Mouse (Mus musculus): ENCODE measurements around the gene Frmpd1. TPM values are rescaled to one million over a fixed set of nuclear protein-coding genes. Genes with fewer than 3 reads are reported as not detected.
A peak's percentile ranks its signal among the peaks of the same experiment; 100 is the strongest.

The Frmpd1 gene
- polyA plus RNA-seq, 1 experiment from 2014 or later, result 0.87 TPM

DNA sequence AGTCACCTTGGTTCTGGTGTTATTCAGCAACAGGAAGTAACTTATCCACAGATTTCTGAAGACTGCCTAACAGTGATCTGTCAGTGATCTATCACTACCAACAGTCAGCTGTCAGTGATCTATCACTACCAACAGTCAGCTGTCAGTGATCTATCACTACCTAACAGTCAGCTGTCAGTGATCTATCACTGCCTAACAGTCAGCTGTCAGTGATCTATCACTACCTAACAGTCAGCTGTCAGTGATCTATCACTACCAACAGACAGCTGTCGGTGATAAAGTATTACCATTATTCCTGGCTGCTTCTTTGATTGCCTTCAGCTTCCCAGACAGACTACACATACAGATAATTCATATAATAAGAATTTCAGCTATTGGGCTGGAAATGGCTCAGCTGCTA, 19.2 kb upstream of the Frmpd1 start:
- Histone ChIP-seq H3K4me2 (ENCODE audit: low read length) (no peak overlapping the region), H3K9ac (ENCODE audit: low read length) (no peak overlapping the region), H3K27me3 (replicated peaks; ENCODE audit: control insufficient read depth, insufficient read depth, low read length) (no peaks in the 10 kb centered on the region), H3K9me3 (ENCODE audit: control insufficient read depth, low read length) (no peaks in the 10 kb centered on the region), H3K36me3 (ENCODE audit: control insufficient read depth, insufficient read depth, low read length) (no peaks in the 10 kb centered on the region), H3K27ac (ENCODE audit: low read depth) (no peak overlapping the region), H3K4me1 (replicated peaks; ENCODE audit: control insufficient read depth, insufficient read depth, low read length) (no peaks in the 10 kb centered on the region), H3K4me3 (ENCODE audit: low read depth, low read length) (no peak overlapping the region)
- 87% methylated on average over 1 of the region's 1 CpGs for WGBS
- ATAC-seq (replicated peaks; ENCODE audit: low FRiP score, low TSS enrichment, low read depth) (no peak), DNase-seq (ENCODE audit: low spot score) (no peak)

DNA sequence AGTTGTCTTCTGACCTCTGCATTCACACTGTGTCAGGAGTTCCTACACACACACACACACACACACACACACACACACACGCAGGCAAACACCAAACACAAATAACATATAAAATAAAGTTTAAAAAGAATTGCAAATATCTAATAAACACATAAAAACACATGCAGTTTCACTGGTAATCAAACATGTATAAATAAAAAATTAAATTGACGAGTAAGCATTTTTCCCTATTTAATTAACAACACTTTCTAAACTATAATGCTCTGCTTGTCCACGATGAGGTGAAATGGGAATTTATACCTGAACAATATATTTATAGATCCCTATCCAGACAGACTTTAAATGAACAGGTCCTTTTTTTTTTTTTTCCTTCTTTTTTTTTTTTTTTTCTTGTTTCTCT, 18.7 kb upstream of the Frmpd1 start:
- 74% methylated on average over 3 of the region's 3 CpGs for WGBS
- Histone ChIP-seq H3K27me3 (replicated peaks; ENCODE audit: control insufficient read depth, insufficient read depth, low read length) (no peaks in the 10 kb centered on the region), H3K36me3 (ENCODE audit: control insufficient read depth, insufficient read depth, low read length) (no peaks in the 10 kb centered on the region), H3K4me2 (ENCODE audit: low read length) (no peak overlapping the region), H3K4me1 (replicated peaks; ENCODE audit: control insufficient read depth, insufficient read depth, low read length) (no peaks in the 10 kb centered on the region), H3K27ac (ENCODE audit: low read depth) (no peak overlapping the region), H3K9ac (ENCODE audit: low read length) (no peak overlapping the region), H3K9me3 (ENCODE audit: control insufficient read depth, low read length) (no peaks in the 10 kb centered on the region), H3K4me3 (ENCODE audit: low read depth, low read length) (no peak overlapping the region)
- ATAC-seq (replicated peaks; ENCODE audit: low FRiP score, low TSS enrichment, low read depth) (no peak), DNase-seq (ENCODE audit: low spot score) (no peak)

DNA sequence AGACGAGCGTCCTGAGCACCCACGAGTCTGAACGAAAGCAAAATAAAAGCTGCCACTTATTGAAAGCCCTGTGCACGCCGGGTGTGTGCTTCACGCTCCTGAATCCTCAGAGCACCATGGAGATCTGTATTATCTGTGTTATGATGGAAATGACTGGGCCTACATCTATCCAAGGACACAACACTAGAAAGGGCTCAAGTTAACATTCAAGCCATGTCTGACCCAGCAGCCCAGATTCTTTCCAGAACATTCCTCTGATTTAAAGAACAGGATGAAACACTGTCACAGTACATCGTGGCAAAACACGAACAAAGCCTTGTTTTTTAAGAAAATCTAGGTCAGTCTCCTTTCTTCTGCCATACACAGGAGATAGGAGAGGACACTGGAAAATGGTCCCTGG, 13.3 kb upstream of the Frmpd1 start:
- H3K9me3 ChIP-seq (ENCODE audit: control insufficient read depth, low read length), result no peaks in the 10 kb centered on the region
- 83% methylated on average over 9 of the region's 9 CpGs for WGBS
- DNase-seq (ENCODE audit: low spot score) (no peak), ATAC-seq (replicated peaks; ENCODE audit: low FRiP score, low TSS enrichment, low read depth) (no peak)
- no peak overlapping the region for H3K4me2 ChIP-seq (ENCODE audit: low read length)
- no peak overlapping the region for H3K4me3 ChIP-seq (ENCODE audit: low read depth, low read length)
- H3K27me3 ChIP-seq (replicated peaks; ENCODE audit: control insufficient read depth, insufficient read depth, low read length), result no peaks in the 10 kb centered on the region
- no peaks in the 10 kb centered on the region for H3K36me3 ChIP-seq (ENCODE audit: control insufficient read depth, insufficient read depth, low read length)
- H3K4me1 ChIP-seq (replicated peaks; ENCODE audit: control insufficient read depth, insufficient read depth, low read length), result no peaks in the 10 kb centered on the region
- no peak overlapping the region for H3K9ac ChIP-seq (ENCODE audit: low read length)
- no peak overlapping the region for H3K27ac ChIP-seq (ENCODE audit: low read depth)

DNA sequence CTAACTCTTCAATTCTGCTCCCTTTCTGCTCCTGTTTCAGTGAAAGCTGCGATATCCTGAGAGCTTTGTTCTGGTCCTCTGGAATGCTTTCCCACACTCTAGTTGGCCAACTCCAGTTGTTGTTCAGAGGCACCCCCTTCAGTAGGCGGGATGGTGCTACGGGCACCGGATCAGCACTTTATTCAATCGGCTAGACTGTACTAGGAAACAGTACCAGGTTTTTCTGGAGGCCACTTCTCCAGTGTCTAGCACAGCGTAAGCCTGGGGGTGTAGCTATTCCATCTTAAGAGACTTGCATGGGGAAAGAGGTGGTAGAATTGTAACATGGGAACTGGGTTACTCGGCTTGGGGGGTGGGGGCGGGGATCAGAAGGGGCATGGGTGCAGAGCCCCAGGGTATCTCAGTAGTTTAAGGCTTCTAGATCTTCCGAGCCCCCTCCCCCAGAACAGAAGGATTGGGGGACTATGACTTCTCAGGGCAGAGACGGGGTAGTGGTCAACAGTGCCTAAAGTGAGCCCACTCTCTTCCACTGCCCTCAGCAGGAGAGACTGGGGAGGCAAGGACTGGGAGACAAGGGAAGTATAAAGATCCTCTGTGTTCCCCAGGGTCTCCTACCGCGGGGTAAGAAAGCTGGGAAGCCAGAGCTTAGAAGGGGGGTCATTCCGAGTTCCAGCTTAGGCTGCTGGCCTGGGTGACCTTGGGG, 706 bp upstream of the Frmpd1 start:
- DNase-seq (ENCODE audit: low spot score), result peak; percentile 72
- peak; percentile 48; the same call in 1 of the 2 replicates for ATAC-seq (replicated peaks; ENCODE audit: low FRiP score, low TSS enrichment, low read depth)
- peaks cover 4% of the 10 kb centered on the region; the same call in 1 of the 2 replicates for H3K4me1 ChIP-seq (replicated peaks; ENCODE audit: control insufficient read depth, insufficient read depth, low read length)
- 30% methylated on average over 13 of the region's 13 CpGs for WGBS
- no peaks in the 10 kb centered on the region for H3K9me3 ChIP-seq (ENCODE audit: control insufficient read depth, low read length)
- 0 out of 2 replicates have a peak, but pooled peaks cover 9% of the 10 kb centered on the region for H3K27me3 ChIP-seq (replicated peaks; ENCODE audit: control insufficient read depth, insufficient read depth, low read length)
- no peaks in the 10 kb centered on the region for H3K36me3 ChIP-seq (ENCODE audit: control insufficient read depth, insufficient read depth, low read length)
- H3K4me2 ChIP-seq (ENCODE audit: low read length), result peak overlapping the region; percentile 99
- peak overlapping the region; percentile 54 for H3K4me3 ChIP-seq (ENCODE audit: low read depth, low read length)
- peak overlapping the region; percentile 53 for H3K9ac ChIP-seq (ENCODE audit: low read length)
- H3K27ac ChIP-seq (ENCODE audit: low read depth), result no peak overlapping the region

DNA sequence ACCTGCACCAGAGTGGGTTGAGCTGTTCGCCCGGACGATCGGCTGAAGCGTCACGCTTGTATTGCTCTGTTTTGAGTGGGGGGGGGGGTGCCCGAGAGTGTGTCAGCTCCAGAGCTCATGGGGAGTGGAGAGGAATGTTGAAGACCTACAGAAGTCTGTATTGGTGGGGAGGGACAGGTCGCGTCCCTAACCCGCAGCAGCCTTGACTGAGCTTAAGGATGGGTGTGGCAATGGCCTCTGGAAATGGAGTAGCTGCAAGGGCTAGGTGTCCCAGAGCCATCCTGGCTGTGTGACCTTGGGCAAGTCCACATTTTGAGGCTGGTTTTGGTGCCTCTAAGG, 625 bp downstream of the Frmpd1 start:
- WGBS, result 2% methylated on average over 10 of the region's 10 CpGs
- H3K4me3 ChIP-seq (ENCODE audit: low read depth, low read length), result peak overlapping the region; percentile 54
- peak overlapping the region; percentile 99 for H3K4me2 ChIP-seq (ENCODE audit: low read length)
- H3K36me3 ChIP-seq (ENCODE audit: control insufficient read depth, insufficient read depth, low read length), result no peaks in the 10 kb centered on the region
- DNase-seq (ENCODE audit: low spot score) (no peak), ATAC-seq (replicated peaks; ENCODE audit: low FRiP score, low TSS enrichment, low read depth) (no peak)
- H3K9me3 ChIP-seq (ENCODE audit: control insufficient read depth, low read length), result no peaks in the 10 kb centered on the region
- peaks cover 4% of the 10 kb centered on the region; the same call in 1 of the 2 replicates for H3K4me1 ChIP-seq (replicated peaks; ENCODE audit: control insufficient read depth, insufficient read depth, low read length)
- H3K9ac ChIP-seq (ENCODE audit: low read length), result peak overlapping the region; percentile 53
- H3K27ac ChIP-seq (ENCODE audit: low read depth), result no peak overlapping the region
- H3K27me3 ChIP-seq (replicated peaks; ENCODE audit: control insufficient read depth, insufficient read depth, low read length), result 0 out of 2 replicates have a peak, but pooled peaks cover 9% of the 10 kb centered on the region

DNA sequence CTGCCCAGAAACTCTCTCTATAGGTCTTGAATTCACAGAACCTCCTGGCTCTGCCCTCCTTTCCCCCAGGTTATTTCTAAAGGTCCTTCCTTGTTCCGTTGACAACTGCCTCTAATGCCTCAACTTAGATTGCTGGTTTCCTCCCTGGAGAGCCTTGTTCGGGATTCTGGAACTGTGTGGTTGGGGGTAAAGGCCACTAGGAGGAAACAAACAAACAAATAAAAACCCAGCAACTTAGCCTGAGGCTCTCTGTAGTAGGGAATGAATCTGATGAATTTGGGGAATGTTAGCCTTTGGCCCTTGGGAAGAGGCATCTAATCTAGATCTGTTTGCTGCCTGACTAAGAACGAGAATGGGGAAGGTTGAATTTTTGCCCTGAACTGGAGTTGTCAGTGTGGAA, 13.6 kb downstream of the Frmpd1 start:
- Histone ChIP-seq H3K4me2 (ENCODE audit: low read length) (no peak overlapping the region), H3K36me3 (ENCODE audit: control insufficient read depth, insufficient read depth, low read length) (no peaks in the 10 kb centered on the region), H3K4me3 (ENCODE audit: low read depth, low read length) (no peak overlapping the region), H3K4me1 (replicated peaks; ENCODE audit: control insufficient read depth, insufficient read depth, low read length) (no peaks in the 10 kb centered on the region), H3K9me3 (ENCODE audit: control insufficient read depth, low read length) (no peaks in the 10 kb centered on the region), H3K27me3 (replicated peaks; ENCODE audit: control insufficient read depth, insufficient read depth, low read length) (no peaks in the 10 kb centered on the region), H3K27ac (ENCODE audit: low read depth) (no peak overlapping the region), H3K9ac (ENCODE audit: low read length) (no peak overlapping the region)
- DNase-seq (ENCODE audit: low spot score), result no peak
- ATAC-seq (replicated peaks; ENCODE audit: low FRiP score, low TSS enrichment, low read depth), result no peak
- WGBS, result 60% methylated on average over 3 of the region's 3 CpGs

DNA sequence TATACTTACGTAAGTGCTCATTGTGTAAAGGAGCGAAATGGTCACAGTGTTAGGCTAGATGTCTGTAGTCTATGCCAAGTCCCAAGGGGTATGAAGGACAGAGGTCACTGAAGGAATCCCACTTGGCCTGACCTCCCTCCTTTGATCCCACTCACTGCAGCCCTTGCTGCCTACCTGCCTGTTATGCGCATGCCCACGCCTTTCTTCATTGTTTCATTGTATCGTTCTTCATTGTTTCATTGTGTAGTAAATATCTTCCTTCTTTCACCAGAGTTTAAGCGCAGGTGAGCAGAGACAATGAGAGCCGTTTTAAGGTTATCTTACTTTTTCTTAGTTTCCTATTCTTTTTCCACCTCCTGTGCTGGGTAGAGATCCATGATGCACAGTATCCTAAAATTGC, 18.6 kb downstream of the Frmpd1 start:
- no peaks in the 10 kb centered on the region for H3K36me3 ChIP-seq (ENCODE audit: control insufficient read depth, insufficient read depth, low read length)
- no peaks in the 10 kb centered on the region for H3K9me3 ChIP-seq (ENCODE audit: control insufficient read depth, low read length)
- H3K4me3 ChIP-seq (ENCODE audit: low read depth, low read length), result no peak overlapping the region
- no peak for DNase-seq (ENCODE audit: low spot score)
- WGBS, result 87% methylated on average over 7 of the region's 7 CpGs
- no peak overlapping the region for H3K27ac ChIP-seq (ENCODE audit: low read depth)
- no peak for ATAC-seq (replicated peaks; ENCODE audit: low FRiP score, low TSS enrichment, low read depth)
- H3K4me1 ChIP-seq (replicated peaks; ENCODE audit: control insufficient read depth, insufficient read depth, low read length), result no peaks in the 10 kb centered on the region
- no peak overlapping the region for H3K9ac ChIP-seq (ENCODE audit: low read length)
- no peaks in the 10 kb centered on the region for H3K27me3 ChIP-seq (replicated peaks; ENCODE audit: control insufficient read depth, insufficient read depth, low read length)
- H3K4me2 ChIP-seq (ENCODE audit: low read length), result no peak overlapping the region

DNA sequence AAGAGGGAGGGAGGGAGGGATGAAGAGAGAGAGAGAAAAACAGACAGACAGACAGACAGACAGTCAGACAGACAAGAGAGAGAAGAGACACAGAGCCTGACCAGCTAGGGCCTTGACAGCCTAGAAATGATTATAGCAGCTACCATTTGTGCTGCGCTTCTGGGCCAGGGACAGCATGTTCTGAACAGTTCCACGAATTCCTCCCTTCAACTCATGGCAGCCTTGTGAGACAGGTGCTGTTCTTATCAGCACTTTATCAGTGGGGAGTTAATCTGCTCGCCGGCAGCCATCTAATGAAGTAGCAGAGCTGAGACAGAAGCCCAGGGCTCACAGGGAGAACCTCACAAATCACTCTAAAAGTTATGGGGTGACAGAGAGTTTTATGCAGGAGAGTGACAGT, 22.8 kb downstream of the Frmpd1 start:
- no peak overlapping the region for H3K4me3 ChIP-seq (ENCODE audit: low read depth, low read length)
- no peaks in the 10 kb centered on the region for H3K27me3 ChIP-seq (replicated peaks; ENCODE audit: control insufficient read depth, insufficient read depth, low read length)
- WGBS, result 29% methylated on average over 4 of the region's 4 CpGs
- no peaks in the 10 kb centered on the region for H3K36me3 ChIP-seq (ENCODE audit: control insufficient read depth, insufficient read depth, low read length)
- no peaks in the 10 kb centered on the region for H3K4me1 ChIP-seq (replicated peaks; ENCODE audit: control insufficient read depth, insufficient read depth, low read length)
- no peak overlapping the region for H3K9ac ChIP-seq (ENCODE audit: low read length)
- DNase-seq (ENCODE audit: low spot score), result no peak
- H3K9me3 ChIP-seq (ENCODE audit: control insufficient read depth, low read length), result no peaks in the 10 kb centered on the region
- H3K27ac ChIP-seq (ENCODE audit: low read depth), result no peak overlapping the region
- no peak overlapping the region for H3K4me2 ChIP-seq (ENCODE audit: low read length)
- ATAC-seq (replicated peaks; ENCODE audit: low FRiP score, low TSS enrichment, low read depth), result no peak

DNA sequence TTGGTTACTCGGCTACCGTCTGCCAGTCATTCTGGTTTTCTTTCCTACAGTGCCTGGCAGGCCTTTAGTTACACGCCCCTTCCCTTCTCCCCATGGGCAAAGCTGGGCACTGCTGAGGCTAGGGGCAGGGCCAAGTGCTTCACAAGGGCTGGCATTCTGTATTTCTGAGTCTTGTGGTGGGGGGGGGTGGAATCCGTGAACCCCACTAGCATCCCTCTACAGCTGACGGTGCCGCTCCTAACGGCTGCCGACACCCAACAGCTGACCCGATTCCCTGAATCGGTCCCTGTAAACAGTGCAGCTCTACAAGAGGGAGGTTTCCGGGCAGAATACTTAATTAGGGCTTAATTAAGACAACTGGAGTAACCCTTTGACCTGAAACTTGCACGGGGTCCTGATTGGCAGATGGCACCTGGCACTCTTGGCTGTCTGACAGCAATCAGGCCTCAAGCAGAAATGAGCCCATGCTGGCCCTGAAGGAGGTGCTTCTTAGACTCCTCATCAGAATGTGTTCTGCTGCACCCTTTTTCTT, 24.2 kb downstream of the Frmpd1 start:
- DNase-seq (ENCODE audit: low spot score) (no peak), ATAC-seq (replicated peaks; ENCODE audit: low FRiP score, low TSS enrichment, low read depth) (no peak)
- H3K9ac ChIP-seq (ENCODE audit: low read length), result no peak overlapping the region
- no peaks in the 10 kb centered on the region for H3K9me3 ChIP-seq (ENCODE audit: control insufficient read depth, low read length)
- H3K27ac ChIP-seq (ENCODE audit: low read depth), result no peak overlapping the region
- no peak overlapping the region for H3K4me2 ChIP-seq (ENCODE audit: low read length)
- no peak overlapping the region for H3K4me3 ChIP-seq (ENCODE audit: low read depth, low read length)
- no peaks in the 10 kb centered on the region for H3K36me3 ChIP-seq (ENCODE audit: control insufficient read depth, insufficient read depth, low read length)
- 72% methylated on average over 12 of the region's 12 CpGs for WGBS
- H3K27me3 ChIP-seq (replicated peaks; ENCODE audit: control insufficient read depth, insufficient read depth, low read length), result no peaks in the 10 kb centered on the region
- no peaks in the 10 kb centered on the region for H3K4me1 ChIP-seq (replicated peaks; ENCODE audit: control insufficient read depth, insufficient read depth, low read length)

All from intestine, embryonic 14.5 days (tissue).